Mouse (Mus musculus) lung, embryonic 15.5 days (tissue): ENCODE data around the gene Ccdc33. TPM values are rescaled to one million over a fixed set of nuclear protein-coding genes. Genes with fewer than 3 reads are reported as not detected.
A peak's percentile ranks its signal among the peaks of the same experiment; 100 is the strongest.

Experiments
- ATAC-seq: fragments of 200-750 bp; cut with Nextera tagmentation; 2 replicates; pipeline ENCODE4 v1.8.0; 2017; ENCODE audit warnings: moderate number of reproducible peaks, borderline replicate concordance; ENCODE audit not compliant: low FRiP score, low TSS enrichment; ENCODE audit errors: extremely low read depth
- H3K27ac ChIP-seq: fragments of 300-500 bp; sonication (generic); 2 replicates; pipeline ENCODE4 v1.5.1; 2015; ENCODE audit warnings: moderate library complexity, mild to moderate bottlenecking, inconsistent platforms
- H3K27me3 ChIP-seq: fragments of 300-500 bp; sonication (generic); 2 replicates; pipeline ENCODE4 v1.6.1; 2015; ENCODE audit warnings: inconsistent platforms
- H3K36me3 ChIP-seq: fragments of 300-500 bp; sonication (generic); 2 replicates; pipeline ENCODE4 v1.6.1; 2015; ENCODE audit warnings: inconsistent platforms
- H3K4me1 ChIP-seq: fragments of 300-500 bp; sonication (generic); 2 replicates; pipeline ENCODE4 v1.6.1; 2015; ENCODE audit warnings: inconsistent platforms
- H3K4me2 ChIP-seq: fragments of 300-500 bp; sonication (generic); 2 replicates; pipeline ENCODE4 v1.6.1; 2015; ENCODE audit warnings: inconsistent platforms, mild to moderate bottlenecking, moderate library complexity
- H3K4me3 ChIP-seq: fragments of 300-500 bp; sonication (generic); 2 replicates; pipeline ENCODE4 v1.5.1; 2015; ENCODE audit warnings: mild to moderate bottlenecking, inconsistent platforms
- H3K9ac ChIP-seq: fragments of 300-500 bp; sonication (generic); 2 replicates; pipeline ENCODE4 v1.6.1; 2015; ENCODE audit warnings: inconsistent platforms
- H3K9me3 ChIP-seq: fragments of 300-500 bp; sonication (generic); 2 replicates; pipeline ENCODE4 v1.6.1; 2016; ENCODE audit warnings: inconsistent platforms
- WGBS: fragments of 180-500 bp; shearing (Covaris S2); methylation state at CpG from one replicate; pipeline ENCODE4 v1.1.7; 2015; 5-methylcytosine and 5-hydroxymethylcytosine counted together
- polyA plus RNA-seq: library from polyadenylated mRNA; unstranded; fragments of >200 nt; fragmentation: Nextera tagmentation; extraction: Ambion mirVana; gene quantifications from 2 replicates; pipeline ENCODE4 v1.2.1, GENCODE M21; 2015

Ccdc33 gene
- polyA plus RNA-seq, 1 experiment from 2014 or later = 0.16 TPM

- H3K27me3 ChIP-seq = peaks cover 22% of the 10 kb centered on the region; the same call in 1 of the 2 replicates
- ATAC-seq = peak; percentile 71
- WGBS = under 1% methylated on average over 20 of the region's 20 CpGs
- H3K4me3 ChIP-seq = peak overlapping the region; percentile 25; the same call in 1 of the 2 replicates
- H3K9ac ChIP-seq = no peak overlapping the region
- no peak overlapping the region for H3K27ac ChIP-seq
- H3K36me3 ChIP-seq = no peaks in the 10 kb centered on the region
- H3K4me2 ChIP-seq = peak overlapping the region; percentile 62
- no peaks in the 10 kb centered on the region for H3K9me3 ChIP-seq
- H3K4me1 ChIP-seq = peaks cover 8% of the 10 kb centered on the region
Measured at GRCm38 (mm10) chr9:57998032-57998659, 120.5 kb downstream of the Ccdc33 start.

- 14% methylated on average over 13 of the region's 13 CpGs for WGBS
- H3K27ac ChIP-seq = no peak overlapping the region
- H3K4me3 ChIP-seq = peak overlapping the region; percentile 25; the same call in 1 of the 2 replicates
- H3K9ac ChIP-seq = no peak overlapping the region
- no peaks in the 10 kb centered on the region for H3K36me3 ChIP-seq
- H3K4me2 ChIP-seq = peak overlapping the region; percentile 62
- H3K27me3 ChIP-seq = peaks cover 22% of the 10 kb centered on the region; the same call in 1 of the 2 replicates
- no peak for ATAC-seq
- H3K4me1 ChIP-seq = peaks cover 8% of the 10 kb centered on the region
- H3K9me3 ChIP-seq = no peaks in the 10 kb centered on the region
Measured at GRCm38 (mm10) chr9:57997511-57998031, 121.1 kb downstream of the Ccdc33 start.

- ATAC-seq = no peak
- Histone ChIP-seq H3K4me2 (no peak overlapping the region), H3K9ac (no peak overlapping the region), H3K27me3 (peaks cover 22% of the 10 kb centered on the region; the same call in 1 of the 2 replicates), H3K36me3 (no peaks in the 10 kb centered on the region), H3K9me3 (no peaks in the 10 kb centered on the region), H3K27ac (no peak overlapping the region), H3K4me1 (peaks cover 8% of the 10 kb centered on the region), H3K4me3 (no peak overlapping the region)
- WGBS = 31% methylated on average over 4 of the region's 4 CpGs
Measured at GRCm38 (mm10) chr9:57995282-57995681, 123.3 kb downstream of the Ccdc33 start.

- H3K9ac ChIP-seq = no peak overlapping the region
- H3K27me3 ChIP-seq = peaks cover 15% of the 10 kb centered on the region; the same call in 1 of the 2 replicates
- H3K9me3 ChIP-seq = no peaks in the 10 kb centered on the region
- no peaks in the 10 kb centered on the region for H3K36me3 ChIP-seq
- H3K4me1 ChIP-seq = peaks cover 6% of the 10 kb centered on the region
- 61% methylated on average over 8 of the region's 8 CpGs for WGBS
- no peak overlapping the region for H3K4me3 ChIP-seq
- no peak for ATAC-seq
- H3K27ac ChIP-seq = peak overlapping the region; percentile 25; the same call in 1 of the 2 replicates
- no peak overlapping the region for H3K4me2 ChIP-seq
Measured at GRCm38 (mm10) chr9:57992781-57993591, 125.6 kb downstream of the Ccdc33 start.

GRCm38 (mm10) chr9:57992060-57992459 lies 126.6 kb downstream of the Ccdc33 start:
- Histone ChIP-seq H3K4me2 (no peak overlapping the region), H3K4me1 (no peaks in the 10 kb centered on the region; the same call in 1 of the 2 replicates), H3K27ac (no peak overlapping the region), H3K9me3 (no peaks in the 10 kb centered on the region), H3K27me3 (peaks cover 9% of the 10 kb centered on the region; the same call in 1 of the 2 replicates), H3K9ac (no peak overlapping the region), H3K36me3 (no peaks in the 10 kb centered on the region), H3K4me3 (no peak overlapping the region)
- ATAC-seq = no peak
- 73% methylated on average over 3 of the region's 3 CpGs for WGBS

- Histone ChIP-seq H3K9ac (no peak overlapping the region), H3K27ac (no peak overlapping the region), H3K4me3 (no peak overlapping the region), H3K4me2 (no peak overlapping the region), H3K36me3 (no peaks in the 10 kb centered on the region), H3K27me3 (no peaks in the 10 kb centered on the region), H3K4me1 (no peaks in the 10 kb centered on the region; the same call in 1 of the 2 replicates), H3K9me3 (no peaks in the 10 kb centered on the region)
- no peak for ATAC-seq
- 27% methylated on average over 10 of the region's 10 CpGs for WGBS
Measured at GRCm38 (mm10) chr9:57990438-57991110, 128.0 kb downstream of the Ccdc33 start.

- ATAC-seq = no peak
- Histone ChIP-seq H3K9ac (no peak overlapping the region), H3K4me2 (no peak overlapping the region), H3K9me3 (no peaks in the 10 kb centered on the region), H3K36me3 (no peaks in the 10 kb centered on the region), H3K27ac (no peak overlapping the region), H3K4me3 (no peak overlapping the region), H3K27me3 (no peaks in the 10 kb centered on the region), H3K4me1 (no peaks in the 10 kb centered on the region; the same call in 1 of the 2 replicates)
- WGBS = 72% methylated on average over 6 of the region's 6 CpGs
Measured at GRCm38 (mm10) chr9:57989309-57989708, 129.3 kb downstream of the Ccdc33 start.

- H3K36me3 ChIP-seq = no peaks in the 10 kb centered on the region
- H3K4me1 ChIP-seq = no peaks in the 10 kb centered on the region; the same call in 1 of the 2 replicates
- no peaks in the 10 kb centered on the region for H3K9me3 ChIP-seq
- no peak for ATAC-seq
- H3K4me2 ChIP-seq = no peak overlapping the region
- no peaks in the 10 kb centered on the region for H3K27me3 ChIP-seq
- H3K4me3 ChIP-seq = no peak overlapping the region
- no peak overlapping the region for H3K9ac ChIP-seq
- no peak overlapping the region for H3K27ac ChIP-seq
- WGBS = 85% methylated on average over 2 of the region's 2 CpGs
Measured at GRCm38 (mm10) chr9:57988098-57988497, 130.5 kb downstream of the Ccdc33 start.

GRCm38 (mm10) chr9:57986293-57986692 lies 132.3 kb downstream of the Ccdc33 start:
- ATAC-seq = no peak
- H3K27me3 ChIP-seq = no peaks in the 10 kb centered on the region
- no peaks in the 10 kb centered on the region; the same call in 1 of the 2 replicates for H3K4me1 ChIP-seq
- H3K27ac ChIP-seq = no peak overlapping the region
- no peaks in the 10 kb centered on the region for H3K9me3 ChIP-seq
- no peak overlapping the region for H3K4me3 ChIP-seq
- WGBS = 52% methylated on average over 7 of the region's 7 CpGs
- no peaks in the 10 kb centered on the region for H3K36me3 ChIP-seq
- no peak overlapping the region for H3K9ac ChIP-seq
- H3K4me2 ChIP-seq = no peak overlapping the region

GRCm38 (mm10) chr9:57985304-57985703 lies 133.3 kb downstream of the Ccdc33 start:
- Histone ChIP-seq H3K4me2 (no peak overlapping the region), H3K4me1 (no peaks in the 10 kb centered on the region; the same call in 1 of the 2 replicates), H3K27ac (no peak overlapping the region), H3K27me3 (no peaks in the 10 kb centered on the region), H3K4me3 (no peak overlapping the region), H3K9ac (no peak overlapping the region), H3K36me3 (no peaks in the 10 kb centered on the region), H3K9me3 (no peaks in the 10 kb centered on the region)
- ATAC-seq = no peak
- 85% methylated on average over 8 of the region's 8 CpGs for WGBS

- no peaks in the 10 kb centered on the region for H3K36me3 ChIP-seq
- no peaks in the 10 kb centered on the region for H3K27me3 ChIP-seq
- WGBS = 76% methylated on average over 10 of the region's 10 CpGs
- H3K4me1 ChIP-seq = no peaks in the 10 kb centered on the region
- no peak overlapping the region for H3K4me2 ChIP-seq
- no peak overlapping the region for H3K4me3 ChIP-seq
- H3K27ac ChIP-seq = no peak overlapping the region
- no peaks in the 10 kb centered on the region for H3K9me3 ChIP-seq
- no peak overlapping the region for H3K9ac ChIP-seq
- no peak for ATAC-seq
Measured at GRCm38 (mm10) chr9:57980570-57980969, 138.1 kb downstream of the Ccdc33 start.
